Mouse (Mus musculus) spleen, postnatal 14 days (tissue): Measurements from ENCODE around the gene Olfr1177-ps.

Source experiments
- DNase-seq, 2 experiments: peaks; one replicate each; pipeline ENCODE4 v3.0.0; 2021 to 2022; ENCODE audit warnings: low spot score in 2 of 2

Olfr1177-ps gene

DNA sequence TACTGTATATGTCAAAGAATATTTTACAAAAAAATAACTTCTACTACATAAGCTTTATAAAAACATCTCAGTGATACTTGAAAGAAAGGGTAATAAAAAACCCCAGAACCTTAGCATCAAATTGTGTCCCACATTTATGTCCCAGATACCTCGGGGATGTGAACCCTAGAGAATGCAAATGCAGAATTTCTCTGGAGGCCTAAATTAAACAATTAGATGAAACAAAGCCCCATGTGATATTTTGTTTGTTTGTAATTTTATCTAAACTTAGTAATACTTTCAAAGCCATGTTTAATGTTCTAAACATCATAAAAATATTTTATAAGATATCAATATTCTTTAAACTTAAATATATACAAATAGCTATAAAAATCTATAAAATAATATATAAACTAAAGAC is at the start of gene Olfr1177-ps:
Olfr1177-ps (minus strand) TSS at position 101 of the 400 bp plus-strand sequence.
- no peak for DNase-seq

DNA sequence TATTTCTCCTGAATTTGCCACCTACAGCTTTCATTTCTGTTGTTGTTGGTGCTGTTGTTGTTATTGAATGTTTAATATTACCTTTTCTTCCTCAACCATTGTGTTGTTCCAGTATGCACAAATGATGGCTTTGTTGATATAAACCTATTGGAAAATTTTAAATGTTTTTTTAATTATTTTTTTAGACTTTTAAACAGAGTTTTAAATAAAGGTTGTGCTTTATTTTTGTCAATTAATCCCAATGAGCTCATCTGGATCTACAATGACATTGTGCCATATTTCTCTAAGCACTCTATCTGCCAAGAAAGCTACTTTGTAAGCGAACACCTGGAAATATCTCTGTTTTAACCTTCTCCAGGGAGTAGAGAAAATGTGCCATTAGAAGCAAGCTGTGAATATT is 40.5 kb upstream of the Olfr1177-ps start, which contains the start of gene Olfr1178:
Olfr1178 (plus strand) TSS at position 301 of the 400 bp plus-strand sequence.
- no peak for DNase-seq

DNA sequence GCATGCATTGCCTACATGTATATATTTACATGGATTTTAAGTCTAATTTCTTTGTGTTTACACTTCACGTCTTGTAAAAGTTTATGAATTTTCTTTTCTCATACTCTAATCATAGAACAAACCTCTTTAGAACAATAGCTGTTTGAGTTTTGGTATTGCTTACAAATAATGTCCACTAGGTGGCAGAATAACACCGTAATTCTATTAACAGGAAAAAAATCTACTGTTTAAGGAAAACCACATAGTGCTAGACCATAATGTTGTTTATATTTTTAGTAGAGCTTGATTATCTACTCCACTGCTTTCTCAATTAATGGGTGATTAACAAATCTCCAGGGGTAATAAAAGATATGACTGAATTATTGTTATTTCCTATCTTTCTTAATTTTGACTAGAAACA is 10.0 kb upstream of the Olfr1177-ps start:
- DNase-seq = no peak

DNA sequence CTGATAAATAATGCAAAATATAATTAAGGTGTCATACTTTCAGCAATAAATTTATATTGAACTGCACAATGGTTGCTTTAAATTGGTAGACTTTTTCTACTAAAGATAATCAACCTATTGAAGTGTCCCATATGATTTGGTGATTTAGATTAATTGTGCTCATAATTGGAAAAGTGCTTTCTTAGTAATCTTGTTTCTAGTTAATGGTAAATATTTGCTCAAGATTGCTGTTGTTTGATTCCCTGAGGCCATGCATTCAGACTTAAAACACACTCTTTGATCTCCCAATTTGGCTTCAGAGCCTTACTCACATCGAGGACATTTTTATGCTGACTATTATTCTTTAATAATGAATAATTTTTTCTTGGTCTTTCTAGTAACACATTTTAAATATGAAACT is 9.9 kb downstream of the Olfr1177-ps start, which contains the start of gene Olfr1176:
Olfr1176 (plus strand) TSS at position 301 of the 400 bp plus-strand sequence.
- no peak for DNase-seq

DNA sequence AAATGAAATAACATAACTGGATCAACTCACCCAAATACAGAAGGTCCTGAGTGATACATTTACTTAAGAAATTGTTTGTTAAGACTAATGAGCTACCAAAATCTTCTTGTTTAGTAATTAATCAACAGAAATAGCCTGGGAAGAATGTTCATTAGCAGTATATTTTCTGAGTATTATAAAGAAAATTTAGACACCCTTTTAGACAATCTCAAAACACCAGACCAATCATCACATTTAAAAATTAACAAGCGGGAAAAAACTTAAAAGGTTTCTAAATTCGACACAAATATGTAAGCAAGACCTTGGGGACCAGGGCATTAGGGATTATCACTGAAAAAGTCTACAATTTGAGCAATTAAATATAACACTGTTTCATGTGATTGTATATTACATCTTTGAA is 19.2 kb downstream of the Olfr1177-ps start, which contains the start of gene Olfr1175-ps:
Olfr1175-ps (minus strand) TSS at position 101 of the 400 bp plus-strand sequence.
- DNase-seq = no peak

DNA sequence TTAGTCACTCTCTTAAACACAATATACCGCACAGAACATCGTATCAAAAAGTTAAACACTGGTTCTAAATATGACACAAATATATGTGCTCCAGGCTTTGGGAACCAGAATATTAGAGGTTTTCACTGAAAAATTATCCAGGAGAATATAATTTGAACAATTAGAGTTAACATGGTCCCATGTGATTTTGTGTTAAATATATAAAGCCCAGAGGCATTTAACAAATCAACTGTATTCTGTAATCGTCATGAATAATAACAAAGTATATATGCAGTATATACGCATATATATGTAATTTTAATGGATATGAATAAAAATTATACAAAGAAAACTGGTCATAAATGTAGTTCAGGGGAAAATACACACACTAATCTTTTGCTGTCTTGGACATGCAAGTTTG is 31.3 kb downstream of the Olfr1177-ps start, which contains the start of gene Olfr1174-ps:
Olfr1174-ps (minus strand) TSS at position 101 of the 400 bp plus-strand sequence.
- DNase-seq = no peak
